Mouse (Mus musculus): Measurements from ENCODE around the gene Tcte3. TPM values are rescaled to one million over a fixed set of nuclear protein-coding genes. Genes with fewer than 3 reads are reported as not detected.
A peak's percentile ranks its signal among the peaks of the same experiment; 100 is the strongest.
"Not testable (repeated sequence)": the region's sequence is repeated elsewhere in the genome, so short reads cannot be mapped to it uniquely, and the experiment has no call there.

The Tcte3 gene
- total RNA-seq, 2 experiments from 2014 or later, result 0.60 TPM; not detected in 1

- not testable (repeated sequence) for DNase-seq
These were observed 15.8 kb downstream of the Tcte3 start for GRCm38 (mm10) chr17:15025513-15025912.

GRCm38 (mm10) chr17:15024502-15025193 is 16.6 kb downstream of the Tcte3 start:
- DNase-seq, result not testable (repeated sequence)

- not testable (repeated sequence) for DNase-seq
These were observed 17.3 kb downstream of the Tcte3 start for GRCm38 (mm10) chr17:15023878-15024492.

- DNase-seq, result peak; percentile 13
These were observed 19.6 kb downstream of the Tcte3 start for GRCm38 (mm10) chr17:15021503-15022220.

- DNase-seq, result not testable (repeated sequence)
These were observed 31.4 kb downstream of the Tcte3 start, which contains the start of gene Gm3435 for GRCm38 (mm10) chr17:15009706-15010413. Gene Gm3435 (plus strand): TSS chr17:15010176.

- not testable (repeated sequence) for DNase-seq
These were observed 32.2 kb downstream of the Tcte3 start for GRCm38 (mm10) chr17:15009088-15009487.

- DNase-seq, result not testable (repeated sequence)
These were observed 41.2 kb downstream of the Tcte3 start for GRCm38 (mm10) chr17:15000047-15000446.

- not testable (repeated sequence) for DNase-seq
These were observed 47.1 kb downstream of the Tcte3 start for GRCm38 (mm10) chr17:14994140-14994539.

GRCm38 (mm10) chr17:14993139-14993832 is 48.0 kb downstream of the Tcte3 start:
- DNase-seq, result not testable (repeated sequence)

GRCm38 (mm10) chr17:14992522-14993138 is 48.7 kb downstream of the Tcte3 start:
- not testable (repeated sequence) for DNase-seq

- DNase-seq, result peak; percentile 3
These were observed 51.1 kb downstream of the Tcte3 start for GRCm38 (mm10) chr17:14990116-14990702.

GRCm38 (mm10) chr17:14978362-14979038 is 62.8 kb downstream of the Tcte3 start, which contains the start of the genes 9030025P20Rik and Gm3417:
Gene 9030025P20Rik (plus strand): TSS chr17:14978468.
Gene Gm3417 (minus strand): TSS chr17:14978790.
- not testable (repeated sequence) for DNase-seq

GRCm38 (mm10) chr17:14977718-14978361 is 63.4 kb downstream of the Tcte3 start:
- not testable (repeated sequence) for DNase-seq

Other genes with a start within 250 kb of the Tcte3 start
- 1 to 10 TPM in 1 of 2 experiments, under 1 TPM in 1; 0.81 to 1.3 TPM for gene Wdr27, start 98.3 kb downstream of the Tcte3 start, total RNA-seq (2021)
- gene 1600012H06Rik, start 98.3 kb downstream of the Tcte3 start, total RNA-seq (2021), result 10 to 100 TPM; 18.6 to 18.9 TPM
- gene Phf10, start 80.2 kb downstream of the Tcte3 start, total RNA-seq (2021), result 10 to 100 TPM; 67.8 to 69.4 TPM
- gene 9030025P20Rik, start 63.0 kb downstream of the Tcte3 start, total RNA-seq (2021), result 1 to 10 TPM; 3.3 to 4.8 TPM
- under 1 TPM in 1 of 2 experiments, not detected in 1; 0.48 TPM for gene Gm3417, start 62.7 kb downstream of the Tcte3 start, total RNA-seq (2021)
- gene Gm3435, start 31.3 kb downstream of the Tcte3 start, total RNA-seq (2021), result 1 to 10 TPM; 3.2 to 3.9 TPM
- gene Ermard, start 280 bp downstream of the Tcte3 start, total RNA-seq (2021), result 10 to 100 TPM; 34.8 to 46.8 TPM
- gene Gm3448, start within 50 bp of the Tcte3 start, total RNA-seq (2021), result 1 to 10 TPM; 2.5 to 2.6 TPM